Mouse (Mus musculus): Measurements from ENCODE around the gene Pex12.

GRCm38 (mm10) chr11:83289036-83289435 lies 13.3 kb downstream of the Pex12 start:
- no peak for TF ChIP-seq NANOG (IDR thresholded peaks at IDR 0.05; ENCODE audit: borderline replicate concordance, low read length)
- no peak for TF ChIP-seq CTCF (conservative IDR thresholded peaks at IDR 0.05; ENCODE audit: low read length)
